Mouse (Mus musculus) embryonic fibroblast, embryonic 13.5 days (primary cell): ENCODE measurements at regions not wholly inside any gene's neighbourhood (a gene's known extent, or its start where the extent isn't known, plus 50 kb on each side); places are given as distances from the start of the nearest gene placed in this dataset.

Source experiments
- H3K27ac ChIP-seq: 2 replicates; pipeline ENCODE4 v1.5.1; 2012; ENCODE audit warnings: low read length, control low read depth, inconsistent platforms; ENCODE audit not compliant: insufficient read depth
- H3K4me1 ChIP-seq: 2 replicates; pipeline ENCODE4 v1.6.1; 2011; ENCODE audit warnings: low read length; ENCODE audit not compliant: control insufficient read depth, insufficient read depth
- H3K4me3 ChIP-seq: 2 replicates; pipeline ENCODE4 v1.5.1; 2011; ENCODE audit warnings: mild to moderate bottlenecking, control low read depth, low read length; ENCODE audit not compliant: insufficient read depth
- CTCF ChIP-seq: IDR thresholded peaks from 2 replicates; pipeline ENCODE4 v1.5.1; 2011; ENCODE audit warnings: mild to moderate bottlenecking, control low read depth, low read length, moderate library complexity, borderline replicate concordance; ENCODE audit not compliant: insufficient read depth
- POLR2A ChIP-seq: IDR thresholded peaks from 2 replicates; pipeline ENCODE4 v1.6.1; 2011; ENCODE audit warnings: low read depth, mild to moderate bottlenecking, control low read depth, low read length, moderate library complexity

DNA sequence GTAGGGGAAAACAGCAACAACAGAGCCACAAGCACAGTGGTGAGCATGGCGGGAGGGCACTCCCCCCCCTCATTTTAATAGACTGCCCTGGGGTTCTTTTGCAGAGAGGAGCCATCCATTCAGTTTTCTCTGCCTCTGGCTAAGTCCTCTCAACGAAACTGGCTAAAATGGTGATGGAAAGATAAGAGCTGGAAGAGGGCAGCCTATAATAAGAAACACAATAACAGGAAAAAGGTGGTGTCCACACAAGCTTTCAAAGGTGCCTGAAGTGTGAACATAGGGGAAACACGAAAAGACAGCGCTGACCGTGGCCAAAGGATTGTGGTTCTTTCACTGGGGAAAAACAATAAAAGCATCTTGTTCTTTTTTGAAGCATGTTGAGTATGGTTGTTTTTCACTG is 83.0 kb upstream of the Asb5 start:
- no peak overlapping the region for H3K27ac ChIP-seq
- H3K4me3 ChIP-seq = no peak overlapping the region
- H3K4me1 ChIP-seq = no peaks in the 10 kb centered on the region
- TF ChIP-seq POLR2A (no peak), CTCF (no peak)

GRCm38 (mm10) chr8:54449811-54450210 is 79.6 kb upstream of the Asb5 start:
- Histone ChIP-seq H3K4me3 (no peak overlapping the region), H3K27ac (no peak overlapping the region; the same call in 1 of the 2 replicates), H3K4me1 (no peaks in the 10 kb centered on the region)
- TF ChIP-seq CTCF = no peak
- no peak for TF ChIP-seq POLR2A

- Histone ChIP-seq H3K4me3 (no peak overlapping the region), H3K4me1 (no peaks in the 10 kb centered on the region), H3K27ac (no peak overlapping the region)
- no peak for TF ChIP-seq POLR2A
- no peak for TF ChIP-seq CTCF
Measured at GRCm38 (mm10) chr8:54451323-54452021, 77.9 kb upstream of the Asb5 start.

DNA sequence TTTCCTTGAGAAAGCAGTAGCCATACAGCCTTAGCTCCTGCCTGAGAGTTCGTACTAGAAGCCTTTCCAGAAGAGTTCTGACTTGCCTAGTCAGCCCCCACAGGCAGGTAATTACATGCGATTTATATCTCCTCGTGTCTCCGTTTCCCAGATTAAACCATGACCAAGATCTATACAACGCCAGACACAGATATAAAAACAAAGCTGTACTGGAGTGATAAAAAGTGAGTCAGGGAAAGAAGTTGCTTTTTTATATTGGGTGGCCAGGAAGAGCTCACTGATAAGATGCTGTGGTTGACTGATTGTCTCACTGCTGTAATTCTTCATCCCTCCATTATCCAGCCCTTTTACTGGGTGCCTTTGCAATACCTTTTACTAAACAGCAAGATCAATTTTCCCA is 64.4 kb upstream of the Asb5 start:
- no peak for TF ChIP-seq CTCF
- no peak for TF ChIP-seq POLR2A
- H3K27ac ChIP-seq = no peak overlapping the region
- no peak overlapping the region for H3K4me3 ChIP-seq
- H3K4me1 ChIP-seq = no peaks in the 10 kb centered on the region

GRCm38 (mm10) chr8:54465458-54466102 is 63.8 kb upstream of the Asb5 start:
- TF ChIP-seq CTCF (no peak), POLR2A (no peak)
- Histone ChIP-seq H3K27ac (no peak overlapping the region), H3K4me1 (no peaks in the 10 kb centered on the region)

More at GRCm38 (mm10) chr8:54465458-54466102, 63.8 kb upstream of the Asb5 start:
- no peak overlapping the region for H3K4me3 ChIP-seq
